Mouse (Mus musculus): ENCODE measurements around the gene Cenpm.

The Cenpm gene

DNA sequence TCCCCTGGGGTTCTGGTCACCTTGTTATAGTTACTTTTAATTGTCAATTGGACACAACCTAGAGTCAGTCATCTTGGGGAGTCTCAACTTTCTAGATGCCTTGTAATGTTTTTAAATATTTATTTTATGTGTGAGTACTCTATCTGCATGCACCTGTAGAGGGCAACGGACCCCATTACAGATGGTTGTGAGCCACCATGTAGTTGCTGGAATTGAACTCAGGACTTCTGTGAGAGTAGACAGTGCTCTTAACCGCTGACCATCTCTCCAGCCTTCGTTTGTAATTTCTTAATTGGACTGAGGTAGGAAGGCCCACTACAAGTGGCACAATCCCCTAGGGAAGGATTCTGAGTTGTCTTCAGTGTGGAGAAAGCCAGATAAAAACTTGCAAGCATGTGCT, 1.2 kb downstream of the Cenpm start:
- DNase-seq: no peak

DNA sequence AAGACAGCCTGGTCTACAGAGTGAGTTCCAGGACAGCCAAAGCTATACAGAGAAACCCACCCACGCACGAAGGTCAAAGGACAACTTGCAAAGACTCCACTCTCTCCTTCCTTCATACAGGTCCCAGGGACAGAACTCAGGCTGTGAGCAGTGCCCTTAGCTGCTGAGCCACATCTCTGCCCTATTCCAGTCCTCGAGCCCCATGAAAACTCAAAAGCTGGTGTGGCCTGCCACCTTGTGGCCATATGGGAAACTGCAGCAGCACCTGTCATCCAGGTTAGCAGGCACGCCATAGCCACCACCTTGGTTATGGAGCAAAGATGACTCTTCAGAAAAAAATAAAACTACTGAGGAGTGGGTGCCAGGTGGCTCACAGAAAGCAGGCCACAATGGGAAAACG, 8.0 kb downstream of the Cenpm start:
- peak; percentile 92 to 94 for DNase-seq

DNA sequence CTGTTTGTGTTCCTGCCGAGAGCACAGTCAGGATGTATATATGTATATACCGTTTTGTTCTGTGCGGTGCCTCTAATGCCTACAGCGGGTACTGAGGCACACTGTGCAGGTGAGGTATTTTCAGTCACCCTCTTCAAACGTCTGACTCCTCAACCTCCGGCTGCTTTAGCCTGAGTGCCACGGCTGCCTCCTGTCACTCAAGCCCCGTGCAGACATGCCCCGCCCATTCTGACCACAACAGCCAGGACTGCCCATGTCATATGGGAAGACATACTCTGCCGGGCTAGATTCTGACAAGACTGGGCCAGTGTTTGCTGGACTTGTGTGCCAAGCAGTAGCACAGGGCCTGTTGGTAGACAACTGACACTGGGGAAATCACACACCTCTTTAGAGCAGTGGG, 8.9 kb downstream of the Cenpm start:
- no peak for DNase-seq

DNA sequence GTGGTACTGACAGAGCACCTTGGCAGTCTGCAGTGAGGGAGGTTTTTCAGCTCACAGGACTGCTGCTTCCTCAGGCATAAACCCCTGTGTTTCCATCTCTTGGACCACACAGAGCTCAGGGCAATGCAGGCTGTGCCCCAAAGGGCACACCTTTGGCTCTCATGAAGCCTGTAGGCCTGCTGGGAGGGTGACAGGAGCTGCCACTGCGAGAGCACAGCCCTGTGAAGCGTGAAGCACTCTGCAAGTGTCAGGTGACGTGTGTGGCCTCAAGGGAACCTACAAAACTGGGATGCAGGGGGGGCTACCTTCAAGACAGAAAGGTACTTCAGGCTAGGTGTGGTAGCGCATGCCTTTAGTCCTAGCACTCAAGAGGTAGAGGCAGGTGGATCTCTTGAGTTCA, 11.9 kb downstream of the Cenpm start:
- DNase-seq: no peak

DNA sequence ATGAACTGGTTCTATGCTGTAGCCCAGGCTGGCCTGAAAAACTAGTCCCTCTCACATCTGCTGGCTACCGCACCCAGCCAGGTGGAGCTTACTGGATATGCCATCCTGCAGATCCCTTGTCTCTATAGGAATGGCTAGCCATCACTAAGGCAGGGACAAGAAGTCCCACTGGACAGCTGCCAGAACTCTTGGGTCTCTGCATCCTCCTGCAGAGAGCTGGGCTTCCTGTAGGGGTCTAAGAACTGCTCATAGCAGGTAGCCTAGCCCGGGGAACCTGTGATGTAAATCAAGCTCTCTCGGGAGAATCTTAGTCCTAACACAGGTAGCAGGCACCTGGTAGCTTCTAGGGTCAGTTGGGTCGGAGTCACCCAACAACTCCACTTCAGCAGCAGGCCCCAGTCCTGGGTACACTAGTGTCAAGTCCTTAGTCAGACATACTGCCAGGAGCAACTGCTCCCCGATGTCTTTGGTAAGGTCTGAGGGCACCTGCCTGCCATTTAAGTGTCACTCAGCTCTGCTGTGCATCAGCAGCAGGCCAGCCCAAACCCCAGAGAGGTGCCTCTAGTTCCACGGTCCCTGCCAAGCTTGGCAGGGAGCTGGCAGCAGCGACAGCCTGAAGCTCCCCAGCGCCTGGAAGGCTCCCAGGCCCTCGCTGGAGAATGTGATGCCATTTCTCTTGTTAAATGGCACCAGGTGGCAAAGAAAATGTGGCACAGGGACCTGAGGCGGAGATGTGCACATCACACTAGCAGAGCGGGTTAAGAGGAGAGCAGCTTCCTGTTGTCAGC, 12.8 kb downstream of the Cenpm start:
- DNase-seq: peak; percentile 90 to 93

DNA sequence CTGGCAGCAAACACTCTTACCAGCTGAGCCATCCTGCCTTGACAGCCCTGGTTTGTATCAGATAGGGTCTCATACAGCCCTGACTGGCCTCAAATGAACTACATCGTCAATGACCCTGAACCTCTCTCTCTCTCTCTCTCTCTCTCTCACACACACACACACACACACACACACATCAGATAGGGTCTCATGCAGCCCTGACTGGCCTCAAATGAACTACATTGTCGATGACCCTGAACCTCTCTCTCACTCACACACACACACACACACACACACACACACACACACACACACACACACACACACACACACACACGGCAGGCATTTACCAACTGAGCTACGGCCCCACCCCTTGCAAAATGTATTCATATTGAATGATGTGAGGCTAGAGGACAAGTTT, 13.4 kb downstream of the Cenpm start:
- peak in 1 of 2 experiments; percentile 10 for DNase-seq

DNA sequence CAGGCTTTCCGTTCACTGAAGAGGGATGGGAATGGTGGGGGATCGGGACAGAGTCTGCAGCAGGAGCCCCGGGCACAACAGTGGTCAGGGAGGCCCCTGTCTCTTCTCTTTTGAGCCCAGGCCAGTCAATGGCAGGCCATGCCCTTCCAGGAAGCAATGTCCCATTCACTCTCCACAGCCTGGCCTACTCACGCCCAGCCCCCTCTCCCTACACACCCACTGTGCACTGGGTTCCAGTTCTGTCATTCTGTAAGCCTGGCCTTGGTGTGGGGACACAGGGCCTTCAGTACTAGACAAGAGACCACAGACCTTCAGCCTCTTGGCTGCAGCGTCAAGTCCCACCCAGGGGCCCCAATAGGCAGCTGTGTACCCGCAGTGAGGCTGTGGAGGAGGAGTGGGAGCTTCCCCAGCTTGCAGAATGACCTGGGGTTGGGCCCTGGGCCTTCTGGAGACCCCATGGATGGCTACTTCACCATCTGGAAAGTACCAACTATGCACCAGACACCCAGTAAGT, 14.4 kb downstream of the Cenpm start:
- peak in 1 of 2 experiments; percentile 9 for DNase-seq

DNA sequence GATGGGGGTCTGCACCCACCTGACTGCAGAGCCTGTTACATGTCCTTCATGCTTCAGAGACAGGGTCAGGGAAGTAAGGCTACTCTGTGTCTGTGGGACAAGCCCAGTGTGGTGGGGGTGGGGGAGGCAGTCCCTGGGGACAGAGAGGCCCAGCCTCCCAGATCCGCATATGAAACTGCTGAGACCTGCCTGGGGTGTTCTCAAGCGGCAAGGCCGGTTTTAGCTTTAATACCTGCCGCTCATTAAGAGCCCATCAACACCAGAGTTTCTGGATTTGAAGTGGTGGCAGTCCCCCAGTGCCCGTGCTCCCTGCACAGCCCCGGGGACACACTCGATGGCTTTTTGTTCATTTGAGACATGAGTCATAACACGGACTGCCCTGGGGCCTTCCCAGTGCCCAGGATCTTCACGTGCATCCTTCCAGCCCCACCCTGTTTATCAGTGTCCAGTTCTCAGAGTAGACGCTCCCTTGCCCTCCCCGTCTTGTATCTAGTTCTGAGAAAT, 15.0 kb downstream of the Cenpm start:
- DNase-seq: no peak

DNA sequence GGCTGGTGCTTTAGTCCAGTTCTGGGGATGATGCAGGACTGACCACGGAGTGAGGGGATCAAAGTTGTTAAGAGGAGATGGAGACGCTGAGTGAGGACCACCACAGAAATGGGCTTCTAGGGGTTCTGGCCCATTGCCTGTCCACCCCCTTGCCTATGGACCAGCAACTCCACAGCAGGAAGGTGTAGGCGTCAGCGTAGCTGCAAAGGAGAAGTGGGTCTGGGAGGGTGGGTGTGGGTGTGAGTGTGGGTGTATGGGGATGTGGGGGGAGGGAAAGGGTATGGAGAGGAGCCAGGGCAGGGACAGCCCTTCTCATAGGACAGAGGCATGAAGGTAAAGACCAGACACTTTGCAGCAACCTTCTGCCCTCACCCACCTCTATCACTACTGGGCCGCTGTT, 18.8 kb downstream of the Cenpm start:
- DNase-seq: peak in 1 of 2 experiments; percentile 3

DNA sequence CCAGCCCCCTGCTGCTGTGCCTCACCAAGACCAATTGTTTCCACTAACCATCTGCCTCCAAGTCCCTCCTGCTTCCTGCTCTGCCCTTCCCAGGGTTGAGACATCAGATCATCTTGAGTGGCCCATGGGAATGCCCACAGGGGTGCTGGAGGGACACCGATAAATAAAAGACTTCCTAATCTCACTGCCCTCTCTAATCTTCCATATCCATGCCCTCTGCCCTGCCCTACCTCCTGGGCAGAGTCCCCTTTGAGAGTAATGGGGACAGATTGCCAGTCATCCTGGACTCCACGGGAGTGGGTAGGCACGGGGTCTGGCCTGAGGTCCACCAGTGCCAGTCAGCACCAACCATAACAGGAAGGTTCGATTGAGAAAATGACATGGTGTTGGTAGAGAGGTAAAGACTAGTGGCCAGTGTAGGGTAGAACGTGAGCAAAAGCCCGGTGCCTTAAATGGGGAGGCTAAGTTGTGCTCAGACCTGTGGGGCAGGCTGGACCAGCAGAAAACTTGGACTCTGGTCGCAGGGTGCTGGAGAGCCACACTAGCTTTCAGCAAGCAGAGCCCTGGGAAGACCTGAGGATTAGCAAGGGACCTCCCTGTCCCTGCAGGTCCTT, 19.8 kb downstream of the Cenpm start:
- no peak for DNase-seq

DNA sequence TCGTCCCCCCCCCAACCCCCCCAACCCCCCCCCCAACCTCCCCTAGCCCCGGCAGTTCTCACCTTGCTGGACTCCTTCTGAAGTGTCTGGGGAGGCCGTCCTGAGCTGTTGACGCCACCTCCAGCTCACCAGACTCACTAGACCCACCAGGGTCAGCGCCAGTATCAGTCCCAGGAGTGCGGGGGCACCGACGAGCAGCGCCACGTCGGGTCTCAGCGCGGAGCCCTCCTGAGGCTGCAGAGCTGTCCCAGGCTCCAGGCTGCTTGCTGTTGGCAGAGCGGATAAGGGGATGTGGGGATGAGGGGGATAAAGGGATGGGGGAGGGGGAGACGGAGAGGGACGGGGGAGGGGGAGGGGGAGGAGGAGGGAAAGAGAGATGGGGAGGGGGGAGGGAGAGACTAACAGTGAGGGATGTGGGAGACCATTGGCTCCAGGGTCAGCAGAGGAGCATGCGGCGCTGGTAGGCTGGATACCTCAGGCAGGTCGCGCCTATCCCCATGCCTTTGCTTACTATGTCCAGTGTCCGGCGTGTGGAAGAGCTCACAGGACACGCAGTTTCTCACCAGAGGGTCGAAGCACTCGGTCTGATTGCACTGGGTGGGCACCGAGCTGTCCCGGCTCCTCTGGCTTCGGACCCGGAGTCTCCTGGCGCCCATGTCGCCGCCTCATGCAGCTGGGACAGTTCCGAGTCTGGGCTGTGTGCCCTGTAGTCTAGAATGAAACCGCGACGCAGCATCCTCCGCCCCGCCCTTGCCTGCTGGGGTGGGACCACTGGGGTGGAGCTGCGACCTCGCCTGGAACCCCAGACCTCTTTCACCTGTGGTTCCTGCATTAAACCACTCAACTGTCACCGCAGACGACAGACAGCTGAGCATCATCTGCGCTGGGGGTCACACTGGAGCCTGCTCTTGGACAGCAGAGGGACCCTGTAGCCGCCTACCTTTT, 20.6 kb downstream of the Cenpm start, which contains the start of gene Tnfrsf13c:
Tnfrsf13c (minus strand) TSS at position 713 of the 945 bp plus-strand sequence.
- DNase-seq: peak; percentile 73 to 77

DNA sequence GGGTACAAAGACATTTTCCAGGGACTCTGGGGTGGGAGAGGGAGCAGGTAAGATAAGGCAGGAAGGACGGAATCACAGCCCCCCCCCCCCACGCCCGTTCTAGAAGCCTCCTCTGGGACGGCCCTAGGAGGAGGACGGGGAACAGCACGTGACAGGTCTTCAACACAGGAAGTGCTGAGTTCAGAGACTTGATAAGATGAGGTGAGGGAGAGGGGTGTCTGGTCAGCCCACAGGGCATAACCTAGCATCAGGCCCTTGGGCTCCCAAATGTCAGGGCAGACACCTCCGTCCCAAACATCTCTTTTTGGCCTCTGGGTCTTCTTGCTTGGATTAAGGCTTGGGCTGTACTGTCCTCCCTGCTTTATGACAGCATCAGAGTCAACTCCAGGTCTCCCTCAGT, 21.3 kb downstream of the Cenpm start:
- DNase-seq: peak in 1 of 2 experiments; percentile 1

DNA sequence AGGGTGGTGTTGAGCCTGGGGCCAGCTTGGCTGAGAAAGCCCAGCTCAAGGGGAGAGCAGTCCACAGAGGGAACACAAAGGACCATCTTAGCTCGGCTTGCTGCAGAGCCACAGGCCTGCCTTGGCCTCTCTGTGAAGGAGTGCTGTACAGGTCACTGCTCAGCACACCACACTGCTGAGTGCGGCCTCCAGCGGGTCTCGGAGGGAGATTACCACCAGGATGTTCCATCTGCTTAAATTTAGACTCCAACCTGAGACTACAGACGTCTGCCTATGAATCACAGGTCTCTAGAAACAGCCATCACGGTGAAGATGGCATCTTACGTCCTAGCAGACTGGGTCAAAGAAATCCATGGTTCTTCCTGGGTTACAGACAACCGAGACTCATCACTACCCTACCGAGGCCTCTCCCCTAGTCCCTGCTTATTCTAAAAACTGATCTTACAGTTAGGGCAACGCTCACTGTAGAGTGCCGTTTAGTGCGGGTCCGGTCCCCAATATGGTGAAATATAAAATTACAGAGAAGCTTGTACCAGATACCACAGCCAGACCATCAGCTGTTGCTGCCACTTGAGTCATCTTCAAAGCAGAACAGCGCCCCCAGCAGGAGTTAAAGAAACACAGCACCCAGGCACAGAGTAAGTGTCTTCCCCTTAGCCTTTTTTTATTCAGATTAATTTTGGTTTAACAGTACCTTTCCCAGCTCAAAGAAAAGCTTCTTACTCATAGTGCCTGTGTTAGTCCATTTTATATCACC, 23.3 kb downstream of the Cenpm start:
- DNase-seq: peak in 1 of 2 experiments; percentile 53

DNA sequence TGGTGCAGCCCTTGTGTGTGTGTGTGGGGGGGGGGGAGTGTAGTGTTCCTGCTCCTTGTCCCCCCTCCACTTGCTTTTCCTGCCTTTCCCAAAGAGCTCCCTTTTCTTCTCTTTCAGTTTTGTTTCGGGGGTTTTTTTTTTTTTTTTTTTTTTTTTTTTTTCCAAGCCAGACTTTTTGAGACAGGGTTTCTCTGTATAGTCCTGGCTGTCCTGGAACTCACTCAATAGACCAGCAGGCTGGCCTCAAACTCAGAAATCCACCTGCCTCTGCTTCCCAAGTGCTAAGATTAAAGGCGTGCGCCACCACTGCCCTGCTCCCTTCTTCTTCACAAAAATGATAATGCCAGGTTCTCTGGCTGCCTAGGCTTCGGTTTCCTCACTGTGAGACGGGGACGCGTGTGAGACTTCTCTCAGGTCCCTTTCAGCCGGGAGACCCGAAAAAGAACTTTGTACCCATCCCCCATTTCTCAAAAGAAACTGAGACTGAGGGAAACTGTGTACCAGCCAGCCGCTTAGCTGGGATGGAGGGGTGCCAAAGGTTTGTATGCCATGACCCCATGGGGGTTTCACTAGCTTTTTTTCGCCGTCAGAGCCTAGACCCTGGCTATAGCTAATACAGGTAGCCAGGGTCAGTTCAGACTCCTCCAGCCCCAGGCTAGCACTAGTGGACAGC, 24.4 kb downstream of the Cenpm start:
- peak in 1 of 2 experiments; percentile 58 for DNase-seq

DNA sequence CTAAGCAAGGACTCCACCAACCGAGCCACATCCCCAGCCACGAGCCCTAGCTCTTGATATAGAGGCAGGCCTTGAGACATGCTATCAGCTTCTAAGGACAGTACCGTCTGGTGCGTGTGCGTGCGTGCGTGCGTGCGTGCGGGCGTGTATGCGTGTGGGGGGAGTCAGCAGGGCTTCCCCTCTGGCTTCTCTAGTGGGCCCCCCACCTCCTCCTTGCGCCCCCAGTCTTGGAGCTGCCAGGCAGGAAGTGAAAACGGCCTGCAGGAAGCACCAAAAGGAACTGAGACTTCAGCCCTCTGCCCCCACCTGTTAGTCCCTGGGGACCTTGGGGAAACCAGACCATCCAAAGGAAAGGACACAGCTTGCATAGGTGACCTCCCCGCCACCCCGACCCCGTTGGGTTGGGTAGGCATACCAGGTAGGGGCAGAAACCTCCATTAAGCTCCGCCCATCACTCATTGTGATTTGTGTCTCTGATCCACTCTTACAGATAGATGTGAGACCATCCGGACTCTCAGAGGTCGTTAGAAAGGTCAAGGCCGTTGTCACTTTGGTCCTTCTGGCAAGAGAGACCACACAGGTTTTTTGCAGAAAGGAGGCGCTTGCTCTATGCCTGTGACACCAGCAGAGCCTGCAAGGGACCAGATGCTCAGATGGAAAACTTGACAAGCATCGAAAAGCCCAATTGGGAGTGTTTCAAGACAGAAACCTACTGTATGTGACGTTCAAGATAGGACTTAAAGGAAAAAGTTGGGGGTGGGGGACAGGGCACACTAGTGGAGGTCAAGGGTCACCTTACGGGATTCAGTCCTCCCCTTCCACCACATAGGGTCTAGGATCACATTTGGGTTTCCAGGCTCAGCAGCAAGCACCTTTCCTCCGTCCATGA, 25.5 kb downstream of the Cenpm start:
- DNase-seq: no peak

DNA sequence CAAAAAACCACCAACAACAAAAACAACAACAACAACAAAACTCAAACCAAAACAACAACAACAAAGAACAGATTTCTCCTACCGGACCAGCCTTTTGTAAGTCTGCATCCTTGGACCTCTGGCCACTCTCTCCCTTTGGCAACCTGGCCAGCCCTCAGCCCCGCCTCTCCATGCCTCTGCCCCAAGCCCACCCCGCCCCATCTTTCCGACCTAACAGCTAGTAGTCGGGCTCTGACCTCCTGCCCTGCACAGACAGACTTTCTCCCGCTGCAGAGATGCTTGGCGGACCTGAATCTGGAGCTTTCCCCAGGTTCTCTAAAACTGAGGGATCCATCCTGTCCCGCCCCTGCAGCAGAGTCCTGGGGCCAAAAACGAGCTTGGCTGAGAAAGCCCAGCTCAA, 26.6 kb downstream of the Cenpm start:
- no peak for DNase-seq

DNA sequence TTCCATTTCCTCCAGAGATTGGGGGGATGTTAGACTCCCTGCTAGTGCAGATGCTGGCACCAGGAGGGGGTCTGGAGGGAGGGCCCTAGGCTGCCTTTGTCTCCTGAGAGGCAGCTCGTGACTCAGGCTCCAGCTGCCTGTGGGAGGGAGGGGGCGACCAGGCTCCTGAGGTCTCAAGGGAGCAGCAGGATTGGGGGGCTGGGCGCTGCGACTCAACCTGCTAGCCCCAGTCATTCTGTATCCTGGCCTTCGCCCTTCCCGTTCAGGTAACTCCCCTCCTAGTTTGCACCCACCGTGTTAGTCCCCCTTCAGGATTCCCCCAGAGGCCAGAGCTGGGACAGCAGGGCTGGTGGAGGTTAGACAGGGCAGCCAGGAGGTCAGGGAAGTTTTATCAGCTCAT, 27.5 kb downstream of the Cenpm start:
- DNase-seq: no peak

DNA sequence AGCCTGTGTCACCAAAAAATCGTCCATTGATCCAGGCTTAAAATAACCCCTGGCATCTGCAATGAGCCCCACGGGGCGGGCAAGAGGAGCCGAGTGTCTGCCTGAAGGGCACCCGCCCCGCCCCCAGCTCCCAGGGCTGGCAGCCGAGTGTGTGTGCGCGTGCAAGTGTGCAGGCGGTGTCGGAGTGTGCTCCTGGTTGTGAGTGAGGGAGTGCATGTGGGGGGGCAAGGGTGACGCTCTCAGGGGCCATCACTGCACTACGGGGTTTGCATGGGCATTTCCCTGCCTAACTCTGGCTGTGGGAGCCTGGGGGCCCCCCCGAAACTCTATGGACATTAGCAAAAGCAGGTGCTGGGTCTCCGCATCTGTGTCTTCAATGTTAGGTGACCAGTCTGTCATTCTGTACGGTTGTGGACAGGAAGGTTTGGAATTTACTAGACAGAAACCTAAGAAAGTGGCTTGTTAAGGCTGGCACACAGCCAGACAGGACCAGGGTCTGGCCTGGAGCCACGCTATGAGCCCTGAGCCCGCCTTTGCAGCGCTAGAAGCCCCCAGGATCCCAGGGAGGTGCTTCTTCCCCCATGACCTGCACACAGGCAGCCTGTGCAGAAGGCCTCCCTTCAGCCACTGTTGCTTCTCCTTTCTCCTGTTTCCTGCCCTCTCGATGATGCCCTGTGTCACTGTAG, 28.3 kb downstream of the Cenpm start:
- DNase-seq: peak; percentile 74 to 75

DNA sequence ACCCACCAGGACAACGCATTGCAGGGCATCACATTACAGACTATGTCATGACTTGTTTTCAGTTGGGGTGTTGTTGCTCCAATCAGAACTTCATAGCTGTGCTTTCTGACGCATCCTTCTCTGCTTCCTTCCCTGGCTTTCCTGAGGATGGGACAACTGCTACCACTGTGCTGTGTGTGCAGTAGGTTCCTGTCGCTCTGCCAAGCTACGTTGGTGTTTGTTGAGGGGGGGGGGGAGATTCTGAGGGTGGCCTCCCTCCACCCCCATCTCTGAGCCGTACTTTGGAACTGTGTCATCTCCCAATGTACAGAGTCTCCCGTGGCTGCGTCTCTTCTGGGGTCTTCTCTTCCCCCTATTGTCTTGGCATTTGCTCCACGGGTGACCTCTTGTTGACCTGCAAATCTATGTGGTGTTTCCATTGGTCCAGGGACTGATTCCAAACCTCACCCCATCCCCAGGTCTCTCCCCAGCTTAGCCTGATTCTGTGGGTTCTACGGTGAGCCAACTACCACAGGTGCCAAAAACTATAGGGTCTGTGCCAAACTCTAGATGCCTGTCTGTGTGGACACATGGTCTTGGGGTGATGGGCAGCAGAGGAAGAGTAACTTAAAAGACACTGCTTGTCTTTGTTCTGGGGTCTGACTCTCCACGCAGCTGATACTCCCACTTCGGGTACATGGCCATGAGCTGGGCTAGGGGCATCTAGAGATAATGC, 29.1 kb downstream of the Cenpm start:
- DNase-seq: peak; percentile 83
